Mouse (Mus musculus): ENCODE measurements around the gene Gm7257.

Gene Gm7257

DNA sequence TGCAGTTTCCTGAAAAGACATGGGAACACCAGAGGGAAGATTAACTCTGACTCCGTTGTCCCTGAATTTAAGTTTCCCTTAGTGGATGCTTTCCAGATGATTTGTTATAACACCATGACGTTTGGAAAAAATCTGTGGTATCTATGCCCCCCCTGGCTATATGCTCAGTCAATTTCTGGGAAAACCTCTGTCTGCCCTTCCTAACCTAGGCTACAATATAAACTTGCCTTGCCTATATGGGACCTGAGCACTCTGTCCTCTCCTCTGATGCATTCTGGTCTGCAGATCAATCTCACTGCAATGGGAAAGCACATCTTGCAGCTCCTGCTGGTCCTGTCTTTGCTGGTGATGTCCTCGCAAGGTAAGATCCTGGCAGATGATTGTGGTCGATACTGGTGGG, at the start of gene Gm7257:
TSS of gene Gm7257 (plus strand) at position 301 of the 400 bp plus-strand sequence.
- DNase-seq (ENCODE audit: low spot score in 2 of 2), result no peak

DNA sequence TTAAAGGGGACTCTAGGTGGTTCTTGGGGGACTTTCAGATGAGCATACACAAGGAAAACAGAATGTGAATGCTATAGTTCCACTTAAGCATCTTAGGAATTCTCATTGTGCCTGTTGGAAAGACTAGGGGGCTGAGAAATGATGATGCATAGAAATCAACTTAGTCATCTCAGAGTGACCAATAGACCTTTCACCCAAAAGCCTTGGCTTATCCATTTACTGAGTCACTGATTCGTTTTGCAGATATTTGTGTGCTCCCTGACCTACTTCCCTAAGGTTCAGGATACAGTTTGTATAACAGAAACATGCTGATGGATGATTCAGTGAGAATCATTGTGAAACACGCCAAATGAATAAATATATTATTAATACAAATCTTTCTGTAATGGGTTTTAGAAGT, 28.7 kb upstream of the Gm7257 start:
- DNase-seq (ENCODE audit: low spot score in 2 of 2), result no peak

DNA sequence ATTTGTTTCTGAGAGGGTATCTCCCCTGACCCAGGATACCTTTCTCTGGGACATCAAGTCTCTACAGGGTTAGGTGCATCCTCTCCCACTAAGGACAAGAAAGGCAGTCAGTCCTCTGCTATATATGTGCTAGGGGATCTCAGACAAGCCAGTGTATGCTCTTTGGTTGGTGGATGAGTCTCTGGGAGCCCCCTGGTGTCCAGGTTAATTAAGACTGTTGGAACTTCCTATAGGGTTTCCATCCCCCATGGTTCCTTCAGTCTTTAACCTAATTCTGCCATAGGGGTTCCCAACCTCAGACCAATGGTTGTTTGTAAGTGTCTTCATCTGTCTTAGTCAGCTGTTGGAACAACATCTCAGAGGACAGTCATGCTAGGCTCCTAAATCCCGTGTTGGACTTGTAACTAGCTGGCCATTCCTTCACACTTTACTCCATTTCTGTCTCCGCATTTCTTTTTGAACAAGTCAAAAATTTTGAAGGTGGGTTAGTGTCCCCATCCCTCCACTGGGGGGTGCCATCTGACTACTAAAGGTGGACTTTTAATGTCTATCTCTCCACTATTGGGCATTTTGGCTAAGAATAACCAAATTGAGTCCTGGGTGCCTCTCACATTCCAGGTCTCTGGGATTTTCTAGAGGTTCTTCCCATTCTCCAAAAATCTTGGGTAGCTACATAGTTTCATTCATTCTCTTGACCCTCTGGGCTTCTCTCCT, 3.5 kb downstream of the Gm7257 start:
- no peak for DNase-seq (ENCODE audit: low spot score in 2 of 2)

DNA sequence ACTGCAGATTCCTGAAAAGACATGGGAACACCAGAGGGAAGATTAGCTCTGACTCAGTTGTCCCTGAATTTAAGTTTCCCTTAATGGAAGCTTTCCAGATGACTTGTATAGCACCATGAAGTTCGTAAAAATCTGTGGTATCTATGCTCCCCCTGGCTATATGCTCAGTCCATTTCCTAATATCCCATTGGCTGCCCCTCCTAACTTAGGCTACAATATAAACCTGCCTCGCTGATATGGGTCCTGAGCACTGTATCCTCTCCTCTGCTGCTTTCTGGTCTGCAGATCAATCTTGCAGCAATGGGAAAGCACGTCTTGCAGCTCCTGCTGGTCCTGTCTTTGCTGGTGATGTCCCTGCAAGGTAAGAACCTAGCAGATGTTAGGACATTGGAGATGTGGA, 43.7 kb downstream of the Gm7257 start, which contains the start of gene Gm9513:
TSS of gene Gm9513 (plus strand) at position 301 of the 400 bp plus-strand sequence.
- DNase-seq (ENCODE audit: low spot score in 2 of 2), result no peak
